Mouse (Mus musculus) heart, adult 11 months (tissue): ENCODE results near the gene Arf3.
A peak's percentile ranks its signal among the peaks of the same experiment; 100 is the strongest.

ENCODE experiments used
- DNase-seq: peaks from one replicate; pipeline ENCODE4 v3.0.0; 2022

The Arf3 gene

GRCm38 (mm10) chr15:98710442-98710841 is 52.6 kb downstream of the Arf3 start:
- DNase-seq = no peak

- DNase-seq = peak; percentile 98
These were observed 55.1 kb downstream of the Arf3 start, which contains the start of gene Ccdc65 for GRCm38 (mm10) chr15:98707766-98708372. TSS of gene Ccdc65 (plus strand) at chr15:98708207.

GRCm38 (mm10) chr15:98704312-98704711 is 58.7 kb downstream of the Arf3 start:
- DNase-seq = no peak

- peak; percentile 97 for DNase-seq
These were observed 63.6 kb downstream of the Arf3 start for GRCm38 (mm10) chr15:98699190-98700105.

- DNase-seq = no peak
These were observed 66.8 kb downstream of the Arf3 start for GRCm38 (mm10) chr15:98696216-98696615.

- peak; percentile 94 for DNase-seq
These were observed 67.3 kb downstream of the Arf3 start for GRCm38 (mm10) chr15:98695726-98696125.

GRCm38 (mm10) chr15:98692171-98692715 is 70.8 kb downstream of the Arf3 start:
- peak; percentile 98 for DNase-seq

- no peak for DNase-seq
These were observed 71.4 kb downstream of the Arf3 start for GRCm38 (mm10) chr15:98691486-98692147.

- no peak for DNase-seq
These were observed 73.3 kb downstream of the Arf3 start for GRCm38 (mm10) chr15:98689682-98690081.
